Mouse (Mus musculus) mesoderm, embryonic 11.5 days (tissue): ENCODE measurements around the gene Zc3h4.

Experiments
- DNase-seq: peaks from one replicate; pipeline ENCODE4 v3.0.0-alpha.2; 2012; ENCODE audit warnings: low read depth, low spot score

Gene Zc3h4

GRCm38 (mm10) chr7:16475764-16476599 is 75.3 kb downstream of the Zc3h4 start:
- no peak for DNase-seq

GRCm38 (mm10) chr7:16476600-16476989 is 75.9 kb downstream of the Zc3h4 start:
- DNase-seq: no peak

DNA sequence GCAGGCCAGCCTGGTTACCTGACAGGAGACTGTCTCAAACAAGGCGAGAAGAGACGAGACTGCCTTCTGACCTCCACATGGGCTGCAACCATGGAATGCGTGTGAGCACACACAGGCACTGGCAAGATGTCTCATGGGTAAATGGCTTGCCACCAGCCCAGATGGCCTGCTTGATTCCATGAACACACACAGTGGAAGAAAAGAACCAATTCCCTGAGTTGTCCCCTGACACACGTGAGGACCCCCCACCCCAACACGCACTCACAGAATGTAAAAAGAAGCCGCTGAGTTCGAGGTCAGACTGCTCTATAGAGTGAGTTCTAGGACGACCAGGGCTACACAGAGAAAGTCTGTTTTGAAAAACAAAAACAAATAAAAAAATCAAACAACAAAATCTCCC is 76.9 kb downstream of the Zc3h4 start, which contains the start of gene Npas1:
Npas1 (minus strand) TSS at position 101 of the 400 bp plus-strand sequence.
- DNase-seq: no peak
